Mouse (Mus musculus): Measurements from ENCODE around the gene Sprr2a3.
"Not testable (repeated sequence)": the region's sequence is repeated elsewhere in the genome, so short reads cannot be mapped to it uniquely, and the experiment has no call there.

Sprr2a3 gene

GRCm38 (mm10) chr3:92285101-92285500, at the start of gene Sprr2a3:
Sprr2a3 (plus strand) TSS chr3:92285417.
- DNase-seq = not testable (repeated sequence)

GRCm38 (mm10) chr3:92236463-92237189, 48.6 kb upstream of the Sprr2a3 start:
- DNase-seq = not testable (repeated sequence)

GRCm38 (mm10) chr3:92238736-92239135, 46.5 kb upstream of the Sprr2a3 start:
- DNase-seq = not testable (repeated sequence)

- DNase-seq = not testable (repeated sequence)
Measured at GRCm38 (mm10) chr3:92239197-92239596, 46.0 kb upstream of the Sprr2a3 start.

- not testable (repeated sequence) for DNase-seq
Measured at GRCm38 (mm10) chr3:92244833-92245232, 40.4 kb upstream of the Sprr2a3 start.

- not testable (repeated sequence) for DNase-seq
Measured at GRCm38 (mm10) chr3:92246245-92246644, 39.0 kb upstream of the Sprr2a3 start.

GRCm38 (mm10) chr3:92248494-92248893, 36.7 kb upstream of the Sprr2a3 start:
- not testable (repeated sequence) for DNase-seq

- not testable (repeated sequence) for DNase-seq
Measured at GRCm38 (mm10) chr3:92250450-92250849, 34.8 kb upstream of the Sprr2a3 start.

GRCm38 (mm10) chr3:92253860-92254259, 31.4 kb upstream of the Sprr2a3 start:
- not testable (repeated sequence) for DNase-seq

- DNase-seq = not testable (repeated sequence)
Measured at GRCm38 (mm10) chr3:92258526-92258925, 26.7 kb upstream of the Sprr2a3 start.

GRCm38 (mm10) chr3:92263462-92263861, 21.8 kb upstream of the Sprr2a3 start:
- DNase-seq = not testable (repeated sequence)

- DNase-seq = not testable (repeated sequence)
Measured at GRCm38 (mm10) chr3:92271414-92271985, 13.7 kb upstream of the Sprr2a3 start.

GRCm38 (mm10) chr3:92273504-92273903, 11.7 kb upstream of the Sprr2a3 start:
- DNase-seq = not testable (repeated sequence)

GRCm38 (mm10) chr3:92274018-92274417, 11.2 kb upstream of the Sprr2a3 start:
- not testable (repeated sequence) for DNase-seq

GRCm38 (mm10) chr3:92279663-92280062, 5.6 kb upstream of the Sprr2a3 start:
- not testable (repeated sequence) for DNase-seq

GRCm38 (mm10) chr3:92280963-92281606, 4.1 kb upstream of the Sprr2a3 start:
- DNase-seq = not testable (repeated sequence)

- DNase-seq = not testable (repeated sequence)
Measured at GRCm38 (mm10) chr3:92288489-92288888, 3.3 kb downstream of the Sprr2a3 start.

- no peak for DNase-seq
Measured at GRCm38 (mm10) chr3:92307406-92307805, 22.2 kb downstream of the Sprr2a3 start.

GRCm38 (mm10) chr3:92316320-92316719, 31.1 kb downstream of the Sprr2a3 start, which contains the start of gene Sprr2b:
Sprr2b (plus strand) TSS chr3:92316620.
- no peak for DNase-seq

- no peak for DNase-seq
Measured at GRCm38 (mm10) chr3:92317384-92317783, 32.2 kb downstream of the Sprr2a3 start.

- no peak for DNase-seq
Measured at GRCm38 (mm10) chr3:92336278-92336677, 51.1 kb downstream of the Sprr2a3 start.

GRCm38 (mm10) chr3:92338840-92339239, 53.6 kb downstream of the Sprr2a3 start, which contains the start of gene Sprr2d:
Sprr2d (plus strand) TSS chr3:92339140.
- DNase-seq = no peak
